Mouse (Mus musculus) cerebellum, adult 2 months (tissue): ENCODE data around the gene Camk2d.

Experiments used
- CTCF ChIP-seq: fragments of 200-500 bp; IDR thresholded peaks from 2 replicates; pipeline ENCODE4 v1.5.1; 2011; ENCODE audit warnings: low read depth, mild to moderate bottlenecking, control low read depth, low read length, moderate library complexity, borderline replicate concordance; ENCODE audit not compliant: insufficient read depth
- POLR2A ChIP-seq: fragments of 200-500 bp; IDR thresholded peaks from 2 replicates; pipeline ENCODE4 v1.6.1; 2011; ENCODE audit warnings: low read length, control low read depth, borderline replicate concordance; ENCODE audit not compliant: insufficient read depth

DNA sequence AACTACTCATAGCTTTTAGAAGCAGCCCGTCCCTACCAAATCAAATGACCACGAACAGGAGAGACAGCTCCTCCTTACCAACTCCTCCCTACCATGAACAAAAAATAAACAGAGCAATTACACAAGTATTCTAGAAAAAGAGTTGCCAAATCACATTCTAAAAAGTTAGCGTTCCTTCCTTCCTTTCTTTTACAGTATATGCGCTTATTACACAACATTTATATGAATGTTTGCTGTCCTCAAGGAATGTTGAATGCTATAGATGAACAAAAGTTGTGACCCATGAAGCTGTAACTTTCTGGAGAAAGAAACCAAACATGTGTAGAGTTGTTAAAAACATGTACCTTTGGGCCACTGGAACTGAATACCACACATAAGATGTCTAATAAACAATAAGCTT lies 31.9 kb downstream of the Camk2d start:
- TF ChIP-seq CTCF (no peak), POLR2A (no peak)
